Mouse (Mus musculus): ENCODE measurements around the gene Il31. TPM values are rescaled to one million over a fixed set of nuclear protein-coding genes. Genes with fewer than 3 reads are reported as not detected.

Gene Il31
- polyA plus RNA-seq (2012; rRNA removed), result not detected in 2 replicates

DNA sequence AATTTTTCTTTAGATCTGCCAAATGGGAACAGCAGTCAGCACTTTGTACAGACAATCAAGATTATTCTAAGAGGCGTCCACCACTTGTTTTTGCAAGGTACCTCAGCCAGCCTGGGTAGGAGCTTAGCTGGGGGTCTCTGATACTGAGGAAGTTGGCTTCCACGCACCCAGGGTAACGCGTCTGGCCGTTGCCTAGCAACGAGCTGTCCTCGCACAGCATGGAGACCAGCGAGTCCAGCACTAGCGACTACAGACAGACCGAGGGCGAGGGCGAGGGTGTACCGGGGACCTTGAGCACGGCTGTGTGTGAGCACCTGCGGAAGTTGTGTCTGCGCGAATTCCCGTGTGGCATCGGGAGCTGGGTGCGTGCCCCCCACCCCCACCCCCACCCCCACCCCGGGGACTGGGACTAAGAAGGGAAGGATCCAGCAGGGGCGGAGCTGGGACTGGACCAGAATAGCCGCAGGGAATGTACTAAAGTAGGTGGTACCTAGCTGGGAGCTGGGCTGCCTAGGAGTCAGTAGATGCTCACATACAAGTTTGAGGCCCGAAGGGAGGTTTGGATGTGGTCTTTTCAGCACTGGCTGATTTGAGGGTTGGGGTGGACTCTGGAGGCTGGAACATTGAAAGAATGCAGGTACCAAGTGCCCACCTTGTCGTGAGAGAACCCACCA, at the start of gene Il31, which contains the start of gene Lrrc43:
TSS of gene Il31 (minus strand) at position 378 of the 674 bp plus-strand sequence.
TSS of gene Lrrc43 (plus strand) at position 194 of the 674 bp plus-strand sequence.

GRCm38 (mm10) chr5:123525281-123525680, 36.0 kb upstream of the Il31 start, which contains the start of gene Gm49027:
Gm49027 (minus strand) TSS chr5:123525488.

GRCm38 (mm10) chr5:123523692-123524392, 34.6 kb upstream of the Il31 start, which contains the start of gene Diablo:
Diablo (minus strand) TSS chr5:123524176.

DNA sequence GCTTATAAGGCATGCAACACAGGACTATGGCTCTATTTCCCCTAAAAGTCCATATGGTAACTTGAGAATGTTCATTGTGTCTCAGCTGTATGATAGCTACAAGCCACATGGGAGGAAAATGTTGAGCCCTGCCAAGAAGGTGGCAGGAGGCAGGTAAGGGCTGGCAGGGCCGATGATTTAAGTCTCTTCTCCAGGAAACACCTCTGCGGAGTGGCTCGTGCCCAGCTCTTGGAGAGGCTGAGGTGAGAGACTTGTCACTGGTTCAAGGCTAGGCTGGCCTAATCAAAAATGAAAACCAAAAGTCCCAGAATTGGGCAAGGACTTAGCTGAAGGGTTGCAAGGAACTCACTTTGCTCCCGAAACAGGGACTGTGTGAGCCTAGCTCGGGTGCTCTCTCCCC, 20.9 kb upstream of the Il31 start, which contains the start of gene B3gnt4:
TSS of gene B3gnt4 (plus strand) at position 301 of the 400 bp plus-strand sequence.

Other genes starting within 250 kb of the Il31 start
- gene Wdr66, start 237.4 kb downstream of the Il31 start, polyA plus RNA-seq (2012; rRNA removed), result 3.5 and 4.5 TPM in 2 replicates
- gene Bcl7a, start 145.7 kb downstream of the Il31 start, polyA plus RNA-seq (2012; rRNA removed), result 7.6 and 9.0 TPM in 2 replicates
- 79.1 and 85.2 TPM in 2 replicates for gene Mlxip, start 94.7 kb downstream of the Il31 start, polyA plus RNA-seq (2012; rRNA removed)
- 2.6 and 2.8 TPM in 2 replicates for gene Lrrc43, start 184 bp downstream of the Il31 start, polyA plus RNA-seq (2012; rRNA removed)
- 5.5 and 5.6 TPM in 2 replicates for gene B3gnt4, start 21.0 kb upstream of the Il31 start, polyA plus RNA-seq (2012; rRNA removed)
- 91.8 and 99.0 TPM in 2 replicates for gene Diablo, start 34.7 kb upstream of the Il31 start, polyA plus RNA-seq (2012; rRNA removed)
- gene Gm49027, start 36.0 kb upstream of the Il31 start, polyA plus RNA-seq (2012; rRNA removed), result 12.2 and 21.7 TPM in 2 replicates
- 14.6 and 15.5 TPM in 2 replicates for gene Vps33a, start 83.5 kb upstream of the Il31 start, polyA plus RNA-seq (2012; rRNA removed)
- gene Clip1, start 195.1 kb upstream of the Il31 start, polyA plus RNA-seq (2012; rRNA removed), result 16.8 and 19.5 TPM in 2 replicates
- gene Zcchc8, start 231.6 kb upstream of the Il31 start, polyA plus RNA-seq (2012; rRNA removed), result 27.0 and 32.5 TPM in 2 replicates